Mouse (Mus musculus): Measurements from ENCODE around the gene Pfkfb2.
"Not testable (repeated sequence)": the region's sequence is repeated elsewhere in the genome, so short reads cannot be mapped to it uniquely, and the experiment has no call there.

The Pfkfb2 gene

GRCm38 (mm10) chr1:130698601-130699000 is 30.5 kb downstream of the Pfkfb2 start:
- DNase-seq (ENCODE audit: low read depth): no peak

- no peak for DNase-seq (ENCODE audit: low read depth)
Measured at GRCm38 (mm10) chr1:130683905-130684304, 45.1 kb downstream of the Pfkfb2 start.

GRCm38 (mm10) chr1:130681656-130682413 is 47.2 kb downstream of the Pfkfb2 start:
- no peak for DNase-seq (ENCODE audit: low read depth)

GRCm38 (mm10) chr1:130681075-130681474 is 48.0 kb downstream of the Pfkfb2 start:
- DNase-seq (ENCODE audit: low read depth): no peak

GRCm38 (mm10) chr1:130678551-130678950 is 50.5 kb downstream of the Pfkfb2 start:
- DNase-seq (ENCODE audit: low read depth): no peak

- not testable (repeated sequence) for DNase-seq (ENCODE audit: low read depth)
Measured at GRCm38 (mm10) chr1:130663576-130663975, 65.5 kb downstream of the Pfkfb2 start.

- no peak for DNase-seq (ENCODE audit: low read depth)
Measured at GRCm38 (mm10) chr1:130661454-130661853, 67.6 kb downstream of the Pfkfb2 start, which contains the start of gene C4bp. TSS of gene C4bp (minus strand) at chr1:130661632.

GRCm38 (mm10) chr1:130659641-130660040 is 69.4 kb downstream of the Pfkfb2 start:
- not testable (repeated sequence) for DNase-seq (ENCODE audit: low read depth)

GRCm38 (mm10) chr1:130644103-130644502 is 85.0 kb downstream of the Pfkfb2 start:
- no peak for DNase-seq (ENCODE audit: low read depth)

- no peak for DNase-seq (ENCODE audit: low read depth)
Measured at GRCm38 (mm10) chr1:130640967-130641366, 88.1 kb downstream of the Pfkfb2 start.

Data from fibroblast of lung, adult 2 months (primary cell).